Mouse (Mus musculus) liver, embryonic 11.5 days (tissue): ENCODE results near the gene Pcdh9. TPM values are rescaled to one million over a fixed set of nuclear protein-coding genes. Genes with fewer than 3 reads are reported as not detected.

Experiments
- ATAC-seq: fragments of 200-750 bp; cut with Nextera tagmentation; replicated peaks from 2 replicates; pipeline ENCODE4 v1.8.0; 2017; ENCODE audit warnings: moderate number of reproducible peaks, mild to moderate bottlenecking, moderate TSS enrichment, moderate library complexity; ENCODE audit not compliant: low FRiP score
- DNase-seq: peaks from one replicate; pipeline ENCODE4 v3.0.0-alpha.2; 2017; ENCODE audit warnings: low spot score
- H3K27ac ChIP-seq: fragments of 300-500 bp; sonication (generic); 2 replicates; pipeline ENCODE4 v1.5.1; 2014; ENCODE audit warnings: mild to moderate bottlenecking, low read depth, low read length, control low read depth
- H3K27me3 ChIP-seq: fragments of 300-500 bp; sonication (generic); replicated peaks from 2 replicates; pipeline ENCODE4 v1.6.1; 2014; ENCODE audit warnings: low read length, mixed read lengths; ENCODE audit not compliant: control insufficient read depth, insufficient read depth
- H3K36me3 ChIP-seq: fragments of 300-500 bp; sonication (generic); 2 replicates; pipeline ENCODE4 v1.6.1; 2014; ENCODE audit warnings: mild to moderate bottlenecking, low read length, moderate library complexity, mixed read lengths; ENCODE audit not compliant: control insufficient read depth, insufficient read depth
- H3K4me1 ChIP-seq: fragments of 300-500 bp; sonication (generic); replicated peaks from 2 replicates; pipeline ENCODE4 v1.6.1; 2014; ENCODE audit warnings: low read length, mixed read lengths; ENCODE audit not compliant: control insufficient read depth, insufficient read depth
- H3K4me2 ChIP-seq: fragments of 300-500 bp; sonication (generic); 2 replicates; pipeline ENCODE4 v1.6.1; 2014; ENCODE audit warnings: mild to moderate bottlenecking, control low read depth, moderate library complexity
- H3K4me3 ChIP-seq: fragments of 300-500 bp; sonication (generic); 2 replicates; pipeline ENCODE4 v1.5.1; 2014; ENCODE audit warnings: low read depth, low read length, control low read depth
- H3K9ac ChIP-seq: fragments of 300-500 bp; sonication (generic); 2 replicates; pipeline ENCODE4 v1.6.1; 2014; ENCODE audit warnings: low read depth, low read length, control low read depth
- H3K9me3 ChIP-seq: fragments of 300-500 bp; sonication (generic); 2 replicates; pipeline ENCODE4 v1.6.1; 2016; ENCODE audit warnings: low read length, inconsistent platforms, mixed read lengths; ENCODE audit not compliant: control insufficient read depth
- WGBS: fragments of 180-500 bp; shearing (Covaris S2); extraction: QIAGEN DNeasy Blood & Tissue Kit; methylation state at CpG from one replicate; pipeline ENCODE4 v1.1.7; 2014; 5-methylcytosine and 5-hydroxymethylcytosine counted together
- polyA plus RNA-seq: library from polyadenylated mRNA; unstranded; fragments of >200 nt; fragmentation: Nextera tagmentation; extraction: Ambion mirVana; gene quantifications from 2 replicates; pipeline ENCODE4 v1.2.1, GENCODE M21; 2014

Gene Pcdh9
- polyA plus RNA-seq, 1 experiment from 2014 or later: 4.3 TPM

DNA sequence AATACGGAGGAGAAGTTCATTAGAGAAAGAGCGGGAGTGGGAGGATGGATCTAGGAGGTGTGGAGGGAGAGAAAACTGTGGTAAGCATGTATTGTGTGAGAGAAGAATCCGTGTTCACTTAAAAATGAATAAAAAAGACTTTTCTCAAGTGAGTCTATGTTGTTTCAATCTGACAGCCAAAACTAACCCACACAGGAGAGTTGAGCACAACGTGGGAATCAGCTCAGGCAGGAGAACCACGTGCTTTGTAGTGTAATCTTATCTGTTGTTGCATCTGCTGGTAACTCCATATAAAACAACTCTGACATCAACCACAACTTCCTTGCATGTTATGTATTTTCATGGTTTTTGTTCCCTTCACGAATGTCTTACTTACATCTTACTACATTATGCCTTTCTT is 58.0 kb downstream of the Pcdh9 start:
- no peak overlapping the region for H3K4me3 ChIP-seq
- no peak for ATAC-seq
- H3K4me1 ChIP-seq: no peaks in the 10 kb centered on the region
- DNase-seq: no peak
- no peaks in the 10 kb centered on the region for H3K9me3 ChIP-seq
- no peaks in the 10 kb centered on the region for H3K27me3 ChIP-seq
- no peak overlapping the region for H3K9ac ChIP-seq
- 77% methylated on average over 6 of the region's 6 CpGs for WGBS
- H3K36me3 ChIP-seq: no peaks in the 10 kb centered on the region
- no peak overlapping the region for H3K27ac ChIP-seq
- no peak overlapping the region for H3K4me2 ChIP-seq

DNA sequence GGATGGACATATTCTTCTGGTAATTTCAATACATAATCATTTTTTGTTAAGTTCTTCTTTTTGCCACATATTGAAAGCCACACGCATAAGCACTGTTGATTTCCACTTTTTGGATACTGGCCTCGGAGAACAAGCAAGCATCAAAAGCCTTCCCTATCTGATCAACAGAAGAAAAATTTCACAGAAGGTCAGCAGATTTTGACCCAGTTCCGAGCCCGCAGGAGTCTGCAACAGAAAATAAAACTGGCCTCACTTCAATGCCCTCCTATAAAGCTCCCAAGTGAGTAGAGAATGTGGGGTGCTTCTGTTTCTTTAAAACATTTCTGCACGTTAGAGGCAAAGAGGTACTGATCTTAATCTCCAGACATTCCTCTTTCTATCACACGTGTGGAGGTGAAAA is 63.3 kb downstream of the Pcdh9 start:
- no peaks in the 10 kb centered on the region for H3K27me3 ChIP-seq
- WGBS: 66% methylated on average over 6 of the region's 6 CpGs
- DNase-seq (no peak), ATAC-seq (no peak)
- no peak overlapping the region for H3K4me3 ChIP-seq
- H3K9ac ChIP-seq: no peak overlapping the region
- H3K9me3 ChIP-seq: no peaks in the 10 kb centered on the region
- no peak overlapping the region for H3K4me2 ChIP-seq
- no peaks in the 10 kb centered on the region for H3K4me1 ChIP-seq
- no peak overlapping the region for H3K27ac ChIP-seq
- no peaks in the 10 kb centered on the region for H3K36me3 ChIP-seq

- 65% methylated on average over 6 of the region's 6 CpGs for WGBS
Observed at GRCm38 (mm10) chr14:93826042-93826462, 64.4 kb downstream of the Pcdh9 start.

GRCm38 (mm10) chr14:93818845-93819244 is 71.6 kb downstream of the Pcdh9 start:
- H3K9ac ChIP-seq: no peak overlapping the region
- ATAC-seq: no peak
- no peak overlapping the region for H3K4me3 ChIP-seq
- no peaks in the 10 kb centered on the region for H3K27me3 ChIP-seq
- no peak overlapping the region for H3K27ac ChIP-seq
- DNase-seq: no peak
- no peaks in the 10 kb centered on the region for H3K9me3 ChIP-seq
- no peaks in the 10 kb centered on the region for H3K4me1 ChIP-seq
- H3K4me2 ChIP-seq: no peak overlapping the region
- 74% methylated on average over 4 of the region's 4 CpGs for WGBS
- no peaks in the 10 kb centered on the region for H3K36me3 ChIP-seq

More at GRCm38 (mm10) chr14:93826042-93826462, 64.4 kb downstream of the Pcdh9 start:
- Histone ChIP-seq H3K27ac (no peak overlapping the region), H3K9ac (no peak overlapping the region), H3K9me3 (no peaks in the 10 kb centered on the region), H3K36me3 (no peaks in the 10 kb centered on the region), H3K4me2 (no peak overlapping the region), H3K27me3 (no peaks in the 10 kb centered on the region), H3K4me1 (no peaks in the 10 kb centered on the region), H3K4me3 (no peak overlapping the region)
- ATAC-seq (no peak), DNase-seq (no peak)

- Histone ChIP-seq H3K27ac (no peak overlapping the region), H3K9ac (no peak overlapping the region), H3K4me1 (no peaks in the 10 kb centered on the region), H3K9me3 (no peaks in the 10 kb centered on the region), H3K4me2 (no peak overlapping the region), H3K4me3 (no peak overlapping the region), H3K36me3 (no peaks in the 10 kb centered on the region), H3K27me3 (no peaks in the 10 kb centered on the region)
- ATAC-seq: no peak
- DNase-seq: no peak
- 60% methylated on average over 4 of the region's 4 CpGs for WGBS
Observed at GRCm38 (mm10) chr14:93817591-93817990, 72.9 kb downstream of the Pcdh9 start.

DNA sequence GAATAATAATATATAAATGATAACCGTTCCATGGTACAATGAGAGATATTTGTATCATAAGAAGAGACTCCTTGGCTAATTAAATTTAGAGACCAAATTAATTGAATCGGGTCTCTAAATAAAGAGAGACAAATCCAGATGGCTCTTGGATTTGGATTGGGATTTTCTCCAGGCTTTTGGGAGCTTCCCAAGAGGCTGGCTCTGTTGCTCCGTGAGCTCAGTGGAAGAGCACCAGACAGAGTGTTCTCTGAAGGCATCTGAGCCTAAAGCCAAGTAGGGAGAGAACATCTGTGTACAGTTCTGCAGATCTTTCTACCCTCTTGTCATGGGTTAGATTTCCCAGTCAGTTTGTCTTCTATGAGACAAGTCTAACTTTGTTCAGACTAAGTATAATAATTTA is 95.9 kb downstream of the Pcdh9 start:
- Histone ChIP-seq H3K9me3 (no peaks in the 10 kb centered on the region), H3K27me3 (no peaks in the 10 kb centered on the region), H3K4me1 (no peaks in the 10 kb centered on the region), H3K27ac (no peak overlapping the region), H3K4me2 (no peak overlapping the region), H3K36me3 (no peaks in the 10 kb centered on the region), H3K9ac (no peak overlapping the region), H3K4me3 (no peak overlapping the region)
- ATAC-seq (no peak), DNase-seq (no peak)
- 86% methylated on average over 3 of the region's 3 CpGs for WGBS

- Histone ChIP-seq H3K27me3 (no peaks in the 10 kb centered on the region), H3K36me3 (no peaks in the 10 kb centered on the region), H3K4me2 (no peak overlapping the region), H3K27ac (no peak overlapping the region), H3K4me3 (no peak overlapping the region), H3K9me3 (no peaks in the 10 kb centered on the region), H3K9ac (no peak overlapping the region), H3K4me1 (no peaks in the 10 kb centered on the region)
- DNase-seq (no peak), ATAC-seq (no peak)
- 71% methylated on average over 4 of the region's 4 CpGs for WGBS
Observed at GRCm38 (mm10) chr14:93786234-93786633, 104.2 kb downstream of the Pcdh9 start.

DNA sequence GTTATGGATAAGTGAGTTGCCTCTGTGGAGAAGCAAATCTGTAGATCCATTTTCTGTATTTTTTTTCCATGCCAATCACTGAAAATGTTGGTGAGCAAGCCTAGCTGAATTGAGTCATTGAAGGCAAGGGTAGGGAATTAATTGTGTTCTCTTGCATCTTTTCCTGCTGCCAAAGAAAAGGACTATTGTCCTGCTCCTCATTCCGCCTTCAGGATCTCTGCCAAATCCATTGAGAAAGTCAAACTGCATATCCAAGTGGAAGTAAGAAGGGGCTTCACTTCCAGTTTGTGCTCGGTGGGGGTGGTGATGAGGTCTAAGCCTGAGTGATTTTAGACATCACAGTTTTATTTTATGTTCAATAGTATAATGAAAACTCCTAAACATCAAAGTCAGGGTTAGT is 105.4 kb downstream of the Pcdh9 start:
- Histone ChIP-seq H3K9ac (no peak overlapping the region), H3K27me3 (no peaks in the 10 kb centered on the region), H3K4me1 (no peaks in the 10 kb centered on the region), H3K4me3 (no peak overlapping the region), H3K9me3 (no peaks in the 10 kb centered on the region), H3K36me3 (no peaks in the 10 kb centered on the region), H3K4me2 (no peak overlapping the region), H3K27ac (no peak overlapping the region)
- DNase-seq (no peak), ATAC-seq (no peak)
- WGBS: 66% methylated on average over 2 of the region's 2 CpGs

- Histone ChIP-seq H3K36me3 (no peaks in the 10 kb centered on the region), H3K4me2 (no peak overlapping the region), H3K9me3 (no peaks in the 10 kb centered on the region), H3K4me1 (no peaks in the 10 kb centered on the region), H3K9ac (no peak overlapping the region), H3K27ac (no peak overlapping the region), H3K27me3 (no peaks in the 10 kb centered on the region), H3K4me3 (no peak overlapping the region)
- no peak for DNase-seq
- WGBS: 71% methylated on average over 2 of the region's 2 CpGs
- no peak for ATAC-seq
Observed at GRCm38 (mm10) chr14:93762855-93763254, 127.6 kb downstream of the Pcdh9 start.
